Mouse (Mus musculus): ENCODE measurements around the gene Atp6v0d1. TPM values are rescaled to one million over a fixed set of nuclear protein-coding genes. Genes with fewer than 3 reads are reported as not detected.

The Atp6v0d1 gene
- polyA plus RNA-seq, 1 experiment from 2014 or later: 263 TPM

GRCm38 (mm10) chr8:105562863-105563262 is 3.0 kb downstream of the Atp6v0d1 start:
- Histone ChIP-seq H3K27ac (no peak overlapping the region), H3K4me3 (ENCODE audit: inconsistent target) (no peak overlapping the region), H3K79me2 (ENCODE audit: inconsistent target) (peaks cover 79% of the 10 kb centered on the region), H3K36me3 (ENCODE audit: inconsistent target) (peaks cover 29% of the 10 kb centered on the region; the same call in 1 of the 2 replicates)
- WGBS (ENCODE audit: missing documents): 84% methylated on average over 3 of the region's 3 CpGs

- no peak overlapping the region for H3K27ac ChIP-seq
- 85% methylated on average over 2 of the region's 3 CpGs for WGBS (ENCODE audit: missing documents)
- no peak overlapping the region for H3K4me3 ChIP-seq (ENCODE audit: inconsistent target)
- H3K36me3 ChIP-seq (ENCODE audit: inconsistent target): peaks cover 26% of the 10 kb centered on the region; the same call in 1 of the 2 replicates
- H3K79me2 ChIP-seq (ENCODE audit: inconsistent target): peaks cover 100% of the 10 kb centered on the region
These were observed 10.6 kb downstream of the Atp6v0d1 start for GRCm38 (mm10) chr8:105555230-105555629.

- Histone ChIP-seq H3K27ac (no peak overlapping the region), H3K79me2 (ENCODE audit: inconsistent target) (peaks cover 100% of the 10 kb centered on the region), H3K4me3 (ENCODE audit: inconsistent target) (no peak overlapping the region), H3K36me3 (ENCODE audit: inconsistent target) (peaks cover 15% of the 10 kb centered on the region; the same call in 1 of the 2 replicates)
These were observed 11.8 kb downstream of the Atp6v0d1 start for GRCm38 (mm10) chr8:105554087-105554486.

GRCm38 (mm10) chr8:105552824-105553223 is 13.0 kb downstream of the Atp6v0d1 start:
- WGBS (ENCODE audit: missing documents): 88% methylated on average over 1 of the region's 1 CpGs
- H3K4me3 ChIP-seq (ENCODE audit: inconsistent target): no peak overlapping the region
- peaks cover 100% of the 10 kb centered on the region for H3K79me2 ChIP-seq (ENCODE audit: inconsistent target)
- H3K27ac ChIP-seq: peak overlapping the region; percentile 19; the same call in 1 of the 2 replicates
- peaks cover 4% of the 10 kb centered on the region; the same call in 1 of the 2 replicates for H3K36me3 ChIP-seq (ENCODE audit: inconsistent target)

GRCm38 (mm10) chr8:105552032-105552431 is 13.8 kb downstream of the Atp6v0d1 start:
- Histone ChIP-seq H3K79me2 (ENCODE audit: inconsistent target) (peaks cover 100% of the 10 kb centered on the region), H3K4me3 (ENCODE audit: inconsistent target) (no peak overlapping the region), H3K36me3 (ENCODE audit: inconsistent target) (peaks cover 4% of the 10 kb centered on the region; the same call in 1 of the 2 replicates), H3K27ac (peak overlapping the region; percentile 19; the same call in 1 of the 2 replicates)
- WGBS (ENCODE audit: missing documents): 94% methylated on average over 2 of the region's 2 CpGs

- H3K4me3 ChIP-seq (ENCODE audit: inconsistent target): no peak overlapping the region
- peak overlapping the region; percentile 5; the same call in 1 of the 2 replicates for H3K27ac ChIP-seq
- peaks cover 100% of the 10 kb centered on the region for H3K79me2 ChIP-seq (ENCODE audit: inconsistent target)
- 62% methylated on average over 2 of the region's 2 CpGs for WGBS (ENCODE audit: missing documents)
- H3K36me3 ChIP-seq (ENCODE audit: inconsistent target): peaks cover 4% of the 10 kb centered on the region; the same call in 1 of the 2 replicates
These were observed 15.8 kb downstream of the Atp6v0d1 start for GRCm38 (mm10) chr8:105550083-105550482.

GRCm38 (mm10) chr8:105549506-105549905 is 16.3 kb downstream of the Atp6v0d1 start:
- 0 out of 2 replicates have a peak overlapping the region, but pooled peaks have one; percentile 5 for H3K27ac ChIP-seq
- H3K36me3 ChIP-seq (ENCODE audit: inconsistent target): peaks cover 4% of the 10 kb centered on the region; the same call in 1 of the 2 replicates
- H3K79me2 ChIP-seq (ENCODE audit: inconsistent target): peaks cover 100% of the 10 kb centered on the region
- 93% methylated on average over 1 of the region's 1 CpGs for WGBS (ENCODE audit: missing documents)
- no peak overlapping the region for H3K4me3 ChIP-seq (ENCODE audit: inconsistent target)

GRCm38 (mm10) chr8:105546384-105547350 is 19.2 kb downstream of the Atp6v0d1 start:
- H3K27ac ChIP-seq: no peak overlapping the region
- H3K79me2 ChIP-seq (ENCODE audit: inconsistent target): peaks cover 100% of the 10 kb centered on the region
- 88% methylated on average over 6 of the region's 6 CpGs for WGBS (ENCODE audit: missing documents)
- H3K4me3 ChIP-seq (ENCODE audit: inconsistent target): no peak overlapping the region
- peaks cover 3% of the 10 kb centered on the region; the same call in 1 of the 2 replicates for H3K36me3 ChIP-seq (ENCODE audit: inconsistent target)

- H3K79me2 ChIP-seq (ENCODE audit: inconsistent target): peaks cover 100% of the 10 kb centered on the region
- no peak overlapping the region for H3K27ac ChIP-seq
- H3K4me3 ChIP-seq (ENCODE audit: inconsistent target): no peak overlapping the region
- H3K36me3 ChIP-seq (ENCODE audit: inconsistent target): peaks cover 11% of the 10 kb centered on the region; the same call in 1 of the 2 replicates
- WGBS (ENCODE audit: missing documents): 84% methylated on average over 3 of the region's 3 CpGs
These were observed 20.6 kb downstream of the Atp6v0d1 start for GRCm38 (mm10) chr8:105545249-105545648.

- Histone ChIP-seq H3K36me3 (ENCODE audit: inconsistent target) (peaks cover 13% of the 10 kb centered on the region; the same call in 1 of the 2 replicates), H3K27ac (peak overlapping the region; percentile 15; the same call in 1 of the 2 replicates), H3K4me3 (ENCODE audit: inconsistent target) (no peak overlapping the region), H3K79me2 (ENCODE audit: inconsistent target) (peaks cover 100% of the 10 kb centered on the region)
- WGBS (ENCODE audit: missing documents): 89% methylated on average over 5 of the region's 7 CpGs
These were observed 21.2 kb downstream of the Atp6v0d1 start for GRCm38 (mm10) chr8:105544544-105545205.

GRCm38 (mm10) chr8:105543703-105544102 is 22.1 kb downstream of the Atp6v0d1 start:
- H3K4me3 ChIP-seq (ENCODE audit: inconsistent target): no peak overlapping the region
- H3K79me2 ChIP-seq (ENCODE audit: inconsistent target): peaks cover 100% of the 10 kb centered on the region
- 43% methylated on average over 1 of the region's 1 CpGs for WGBS (ENCODE audit: missing documents)
- no peak overlapping the region for H3K27ac ChIP-seq
- H3K36me3 ChIP-seq (ENCODE audit: inconsistent target): peaks cover 23% of the 10 kb centered on the region

- WGBS (ENCODE audit: missing documents): 95% methylated on average over 2 of the region's 2 CpGs
- no peak overlapping the region for H3K27ac ChIP-seq
- H3K4me3 ChIP-seq (ENCODE audit: inconsistent target): no peak overlapping the region
- peaks cover 32% of the 10 kb centered on the region for H3K36me3 ChIP-seq (ENCODE audit: inconsistent target)
- H3K79me2 ChIP-seq (ENCODE audit: inconsistent target): peaks cover 100% of the 10 kb centered on the region
These were observed 23.0 kb downstream of the Atp6v0d1 start for GRCm38 (mm10) chr8:105542808-105543207.

GRCm38 (mm10) chr8:105542032-105542656 is 23.7 kb downstream of the Atp6v0d1 start:
- Histone ChIP-seq H3K27ac (no peak overlapping the region), H3K79me2 (ENCODE audit: inconsistent target) (peaks cover 100% of the 10 kb centered on the region), H3K36me3 (ENCODE audit: inconsistent target) (peaks cover 38% of the 10 kb centered on the region), H3K4me3 (ENCODE audit: inconsistent target) (no peak overlapping the region)
- WGBS (ENCODE audit: missing documents): 90% methylated on average over 3 of the region's 3 CpGs

GRCm38 (mm10) chr8:105538940-105539339 is 26.9 kb downstream of the Atp6v0d1 start:
- H3K27ac ChIP-seq: no peak overlapping the region
- WGBS (ENCODE audit: missing documents): 88% methylated on average over 4 of the region's 4 CpGs
- H3K4me3 ChIP-seq (ENCODE audit: inconsistent target): no peak overlapping the region
- peaks cover 56% of the 10 kb centered on the region for H3K36me3 ChIP-seq (ENCODE audit: inconsistent target)
- peaks cover 100% of the 10 kb centered on the region for H3K79me2 ChIP-seq (ENCODE audit: inconsistent target)
